Mouse (Mus musculus) intestine, embryonic 16.5 days (tissue): ENCODE data around the gene Polr2j. TPM values are rescaled to one million over a fixed set of nuclear protein-coding genes. Genes with fewer than 3 reads are reported as not detected.

Experiments used
- ATAC-seq: fragments of 200-750 bp; cut with Nextera tagmentation; 2 replicates; pipeline ENCODE4 v1.8.0; 2017; ENCODE audit warnings: moderate TSS enrichment, moderate library complexity
- H3K27ac ChIP-seq: fragments of 300-500 bp; sonication (generic); 2 replicates; pipeline ENCODE4 v1.5.1; 2014; ENCODE audit warnings: mild to moderate bottlenecking, low read length
- H3K27me3 ChIP-seq: fragments of 300-500 bp; sonication (generic); replicated peaks from 2 replicates; pipeline ENCODE4 v1.6.1; 2014; ENCODE audit warnings: low read length, control low read depth, mixed read lengths; ENCODE audit not compliant: control insufficient read depth, insufficient read depth
- H3K36me3 ChIP-seq: fragments of 300-500 bp; sonication (generic); 2 replicates; pipeline ENCODE4 v1.6.1; 2014; ENCODE audit warnings: low read length, control low read depth; ENCODE audit not compliant: control insufficient read depth, insufficient read depth
- H3K4me1 ChIP-seq: fragments of 300-500 bp; sonication (generic); 2 replicates; pipeline ENCODE4 v1.6.1; 2014; ENCODE audit warnings: low read length, control low read depth, mixed read lengths; ENCODE audit not compliant: control insufficient read depth, insufficient read depth
- H3K4me2 ChIP-seq: fragments of 300-500 bp; sonication (generic); 2 replicates; pipeline ENCODE4 v1.6.1; 2014; ENCODE audit warnings: low read depth, low read length, control low read depth
- H3K4me3 ChIP-seq: fragments of 300-500 bp; sonication (generic); 2 replicates; pipeline ENCODE4 v1.5.1; 2014; ENCODE audit warnings: mild to moderate bottlenecking, low read length
- H3K9ac ChIP-seq: fragments of 300-500 bp; sonication (generic); 2 replicates; pipeline ENCODE4 v1.6.1; 2014; ENCODE audit warnings: low read depth, low read length
- H3K9me3 ChIP-seq: fragments of 300-500 bp; sonication (generic); 2 replicates; pipeline ENCODE4 v1.6.1; 2016; ENCODE audit warnings: low read length, control low read depth; ENCODE audit not compliant: control insufficient read depth
- WGBS: fragments of 180-500 bp; shearing (Covaris S2); extraction: QIAGEN DNeasy Blood & Tissue Kit; methylation state at CpG from one replicate; pipeline ENCODE4 v1.1.7; 2014; 5-methylcytosine and 5-hydroxymethylcytosine counted together
- microRNA-seq: library from miRNA; unstranded; fragments of <30 nt; microRNA quantifications from one replicate; pipeline ENCODE4, GENCODE M21; 2016
- polyA plus RNA-seq: library from polyadenylated mRNA; unstranded; fragments of >200 nt; fragmentation: Nextera tagmentation; extraction: Ambion mirVana; gene quantifications from 2 replicates; pipeline ENCODE4 v1.2.1, GENCODE M21; 2015

Polr2j gene
- polyA plus RNA-seq, 1 experiment from 2014 or later: 230 TPM

DNA sequence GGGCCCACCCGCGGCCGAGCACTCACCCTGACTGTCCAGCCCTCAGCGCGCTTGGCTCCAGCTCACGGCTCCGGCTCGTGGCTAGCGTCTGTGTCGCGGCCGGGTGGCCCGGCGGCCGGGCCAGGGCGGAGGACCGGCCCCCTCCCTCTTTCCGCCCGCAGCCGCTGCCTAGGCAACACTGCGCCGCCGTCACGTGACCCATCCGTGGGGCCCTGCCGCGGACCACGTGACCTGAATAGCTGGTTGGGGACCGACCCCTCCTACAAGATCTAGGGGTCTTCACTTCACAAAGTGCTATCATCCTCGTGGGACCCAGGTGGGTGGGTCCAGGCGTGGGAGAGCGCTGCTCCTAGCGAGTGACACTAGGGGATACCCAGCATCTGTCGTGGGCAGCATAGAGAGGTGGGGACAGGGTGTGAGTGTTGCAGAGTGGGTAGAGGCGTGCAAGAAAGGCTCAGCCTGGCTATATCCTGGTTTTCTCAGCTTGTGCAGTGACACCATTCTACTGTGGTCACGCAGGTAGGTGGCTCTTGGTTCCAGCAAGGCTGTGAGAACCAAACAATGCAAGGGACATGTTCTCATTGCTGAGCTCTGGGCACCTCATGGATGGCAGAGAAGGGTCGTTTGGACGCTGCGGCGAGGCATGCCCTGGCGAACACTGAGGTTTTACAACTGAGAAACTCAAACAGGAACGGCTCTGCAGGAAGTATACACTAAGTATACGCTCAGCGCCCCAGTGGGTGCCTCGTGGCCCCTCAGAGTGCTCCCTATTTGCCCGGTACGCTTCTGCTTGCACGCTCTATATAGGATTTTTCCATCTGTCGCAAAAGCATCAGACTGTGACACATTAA, 54.3 kb downstream of the Polr2j start, which contains the start of gene Orai2:
Gene Orai2 (minus strand): TSS at position 202 of the 851 bp plus-strand sequence.
- H3K27ac ChIP-seq: peak within 1 kb of the TSS; percentile 18
- ATAC-seq: peak; percentile 77
- 0 out of 2 replicates have a peak, but pooled peaks cover 4% of the 10 kb centered on the region for H3K9me3 ChIP-seq
- WGBS: 2% methylated on average over 44 of the region's 49 CpGs
- peak within 1 kb of the TSS; percentile 68 for H3K4me3 ChIP-seq
- peak within 1 kb of the TSS; percentile 73 for H3K9ac ChIP-seq
- no peaks in the 10 kb centered on the region for H3K27me3 ChIP-seq
- H3K36me3 ChIP-seq: no peaks in the 10 kb centered on the region
- H3K4me1 ChIP-seq: peaks cover 29% of the 10 kb centered on the region
- peak within 1 kb of the TSS; percentile 97 for H3K4me2 ChIP-seq

- peak; percentile 5; the same call in 1 of the 2 replicates for ATAC-seq
- peaks cover 29% of the 10 kb centered on the region for H3K4me1 ChIP-seq
- 0 out of 2 replicates have a peak, but pooled peaks cover 4% of the 10 kb centered on the region for H3K9me3 ChIP-seq
- peak overlapping the region; percentile 73 for H3K9ac ChIP-seq
- H3K27me3 ChIP-seq: no peaks in the 10 kb centered on the region
- WGBS: 26% methylated on average over 17 of the region's 17 CpGs
- H3K4me3 ChIP-seq: peak overlapping the region; percentile 68
- peak overlapping the region; percentile 16 for H3K27ac ChIP-seq
- H3K4me2 ChIP-seq: peak overlapping the region; percentile 97
- no peaks in the 10 kb centered on the region for H3K36me3 ChIP-seq
Measured at GRCm38 (mm10) chr5:136171363-136172341, 55.2 kb downstream of the Polr2j start.

Small RNA genes lying within 50 kb of the gene (microRNA-seq; reads per million reads assigned to microRNA genes)
- gene Mir7035: 2.3 reads per million, percentile 2 among the genes with 10 or more reads in this experiment

Other genes with a start within 250 kb of the Polr2j start
- gene Hspb1, start 228.7 kb upstream of the Polr2j start, polyA plus RNA-seq: 112 and 114 TPM in 2 replicates
- 137 and 144 TPM in 2 replicates for gene Ywhag, start 182.0 kb upstream of the Polr2j start, polyA plus RNA-seq
- gene Ssc4d, start 142.1 kb upstream of the Polr2j start, polyA plus RNA-seq: 2.3 and 2.9 TPM in 2 replicates
- gene Zp3, start 136.5 kb upstream of the Polr2j start, polyA plus RNA-seq: 0.68 and 1.5 TPM in 2 replicates
- gene Dtx2, start 121.8 kb upstream of the Polr2j start, polyA plus RNA-seq: 20.6 and 21.6 TPM in 2 replicates
- 44.4 and 47.8 TPM in 2 replicates for gene Upk3b, start 78.1 kb upstream of the Polr2j start, polyA plus RNA-seq
- 0.82 and 2.3 TPM in 2 replicates for gene Upk3bl, start 62.1 kb upstream of the Polr2j start, polyA plus RNA-seq
- 16.6 and 18.5 TPM in 2 replicates for gene Rasa4, start 32.7 kb upstream of the Polr2j start, polyA plus RNA-seq
- gene Lrwd1, start 19.4 kb downstream of the Polr2j start, polyA plus RNA-seq: 22.3 and 22.7 TPM in 2 replicates
- 16.7 and 17.2 TPM in 2 replicates for gene Alkbh4, start 19.5 kb downstream of the Polr2j start, polyA plus RNA-seq
- gene Orai2, start 54.1 kb downstream of the Polr2j start, polyA plus RNA-seq: 6.3 and 7.1 TPM in 2 replicates
- 38.5 and 44.1 TPM in 2 replicates for gene Prkrip1, start 82.3 kb downstream of the Polr2j start, polyA plus RNA-seq
- gene Sh2b2, start 129.9 kb downstream of the Polr2j start, polyA plus RNA-seq: 2.2 TPM in 2 replicates